17 mouse cellular contexts compared by ENCODE assay signal in genomic region chr2:166246401-166247189, GRCm38 (mm10).
DNase-seq lines count a peak whose midpoint lies in the region; ATAC-seq and TF ChIP-seq lines count a peak whose summit lies in the region.
"Had no signal": no experiment of that assay in that cellular context is flagged by ENCODE, and none has a peak within 500 bp of the region (broad histone marks: within the 10 kb centered on the region; RNA-seq: fewer than 3 reads in every experiment).

No protein-coding gene starts in this region.

- intact Hi-C loops in heart, postnatal 25 days (cut with DNase I), result loop anchor here (5.0 kb wide), 1 partner anchor 49 kb away; no protein-coding TSS in a partner anchor

- H3K36me3 ChIP-seq in liver, embryonic 13.5 days, result no peaks in the 10 kb centered on the region
- H3K36me3 ChIP-seq in liver, embryonic 12.5 days, result no peaks in the 10 kb centered on the region
- no peaks in the 10 kb centered on the region for H3K36me3 ChIP-seq in intestine, postnatal 0 days (ENCODE audit: control insufficient read depth, insufficient read depth)
- H3K36me3 ChIP-seq: embryonic facial prominence, embryonic 13.5 days; heart, embryonic 12.5 days; neural tube, embryonic 15.5 days had no signal

- no peaks in the 10 kb centered on the region for H3K27me3 ChIP-seq in liver, embryonic 13.5 days
- no peaks in the 10 kb centered on the region for H3K27me3 ChIP-seq in liver, embryonic 12.5 days (replicated peaks)
- H3K27me3 ChIP-seq in intestine, postnatal 0 days (replicated peaks; ENCODE audit: control insufficient read depth, insufficient read depth, low read length), result no peaks in the 10 kb centered on the region
- H3K27me3 ChIP-seq: embryonic facial prominence, embryonic 13.5 days; heart, embryonic 12.5 days had no signal

- no peak overlapping the region for H3K9ac ChIP-seq in liver, embryonic 13.5 days
- no peak overlapping the region for H3K9ac ChIP-seq in liver, embryonic 12.5 days
- no peak overlapping the region for H3K9ac ChIP-seq in intestine, postnatal 0 days (ENCODE audit: low read depth, low read length)
- H3K9ac ChIP-seq: embryonic facial prominence, embryonic 13.5 days; heart, embryonic 12.5 days; neural tube, embryonic 15.5 days had no signal

- WGBS in liver, embryonic 13.5 days (ENCODE audit: insufficient replicate concordance), result 58% methylated on average over 17 of the region's 17 CpGs
- WGBS in liver, embryonic 12.5 days (ENCODE audit: insufficient replicate concordance), result 63% methylated on average over 17 of the region's 17 CpGs
- whole genome bisulfite sequencing in intestine, postnatal 0 days, result 66% methylated on average over 17 of the region's 17 CpGs

- no peak overlapping the region for H3K27ac ChIP-seq in liver, embryonic 13.5 days
- H3K27ac ChIP-seq in liver, embryonic 12.5 days, result no peak overlapping the region
- peak overlapping the region; percentile 41; the same call in 1 of the 2 replicates for H3K27ac ChIP-seq in intestine, postnatal 0 days (ENCODE audit: low read depth, low read length)
- H3K27ac ChIP-seq: embryonic facial prominence, embryonic 13.5 days; neural tube, embryonic 15.5 days had no signal

- no peak for ATAC-seq in liver, embryonic 13.5 days (ENCODE audit: low read depth)
- no peak for ATAC-seq in liver, embryonic 12.5 days
- ATAC-seq in intestine, postnatal 0 days, result peak; percentile 68; the same call in 1 of the 2 replicates
- ATAC-seq: inflammation-experienced regulatory T-cells, adult 6 months had no signal

- H3K4me3 ChIP-seq in liver, embryonic 13.5 days (replicated peaks), result no peak overlapping the region
- H3K4me3 ChIP-seq in liver, embryonic 12.5 days, result no peak overlapping the region
- no peak overlapping the region for H3K4me3 ChIP-seq in intestine, postnatal 0 days (ENCODE audit: low read depth, low read length)
- H3K4me3 ChIP-seq: embryonic facial prominence, embryonic 13.5 days; heart, embryonic 12.5 days; megakaryocyte, embryonic 14.5 days; neural tube, embryonic 15.5 days had no signal

- H3K4me2 ChIP-seq in liver, embryonic 13.5 days, result 0 out of 2 replicates have a peak overlapping the region, but pooled peaks have one; percentile 14
- no peak overlapping the region for H3K4me2 ChIP-seq in liver, embryonic 12.5 days
- H3K4me2 ChIP-seq in intestine, postnatal 0 days (replicated peaks; ENCODE audit: low read depth), result 0 out of 2 replicates have a peak overlapping the region, but pooled peaks have one; percentile 9
- H3K4me2 ChIP-seq: embryonic facial prominence, embryonic 13.5 days; heart, embryonic 12.5 days; neural tube, embryonic 15.5 days had no signal

- no peaks in the 10 kb centered on the region for H3K9me3 ChIP-seq in liver, embryonic 13.5 days (replicated peaks)
- no peaks in the 10 kb centered on the region for H3K9me3 ChIP-seq in liver, embryonic 12.5 days (replicated peaks)
- H3K9me3 ChIP-seq in intestine, postnatal 0 days (ENCODE audit: control insufficient read depth), result no peaks in the 10 kb centered on the region
- H3K9me3 ChIP-seq: embryonic facial prominence, embryonic 13.5 days; heart, embryonic 12.5 days; megakaryocyte, embryonic 14.5 days; neural tube, embryonic 15.5 days had no signal

- TF ChIP-seq CTCF in intestine, postnatal 0 days (IDR thresholded peaks at IDR 0.05; ENCODE audit: low read depth), result no peak

- no peaks in the 10 kb centered on the region for H3K4me1 ChIP-seq in liver, embryonic 13.5 days (replicated peaks)
- 0 out of 2 replicates have a peak, but pooled peaks cover 2% of the 10 kb centered on the region for H3K4me1 ChIP-seq in liver, embryonic 12.5 days
- H3K4me1 ChIP-seq in intestine, postnatal 0 days (replicated peaks; ENCODE audit: control insufficient read depth, insufficient read depth, low read length), result no peaks in the 10 kb centered on the region
- H3K4me1 ChIP-seq: megakaryocyte, embryonic 14.5 days had no signal

- DNase-seq in liver, embryonic 13.5 days, result no peak
- peak; percentile 79 for DNase-seq in R1 (ENCODE audit: low read depth, low spot score)
- DNase-seq in thymus, postnatal 25 days, result peak; percentile 51
- DNase-seq in gastrocnemius, postnatal 4 days (ENCODE audit: low spot score in 2 of 2), result no peak
- no peak for DNase-seq in heart, postnatal 25 days (ENCODE audit: low spot score)
- DNase-seq: adrenal gland, adult 2 months; cerebellum, adult 11-12 months; cerebellum, postnatal 36 days; gastrocnemius, postnatal 25 days; heart, postnatal 4 days had no signal

Comparison
In these comparisons a context has a peak if more than half of its experiments do, and no peak if none do; other contexts are left out.
1. DNase-seq: peak in R1 (single experiment) and thymus, postnatal 25 days (single experiment); none in liver, embryonic 13.5 days (single experiment), gastrocnemius, postnatal 4 days (0 of 2) and heart, postnatal 25 days (single experiment).